Mouse (Mus musculus) liver, embryonic 14.5 days (tissue): Measurements from ENCODE around the gene Baz1b. TPM values are rescaled to one million over a fixed set of nuclear protein-coding genes. Genes with fewer than 3 reads are reported as not detected.

Experiments used
- ATAC-seq: fragments of 200-750 bp; cut with Nextera tagmentation; 2 replicates; pipeline ENCODE4 v1.8.0; 2017; ENCODE audit warnings: moderate number of reproducible peaks, mild to moderate bottlenecking, moderate library complexity; ENCODE audit not compliant: insufficient read depth
- DNase-seq, 3 experiments: peaks; one replicate each; pipeline ENCODE4 v3.0.0-alpha.2; 2012 to 2013; ENCODE audit warnings: low read depth in 3 of 3, low spot score in 3 of 3
- H3K27ac ChIP-seq: fragments of 300-500 bp; sonication (generic); 2 replicates; pipeline ENCODE4 v1.5.1; 2014; ENCODE audit warnings: moderate library complexity, mild to moderate bottlenecking, control low read depth, inconsistent platforms
- H3K27me3 ChIP-seq: fragments of 300-500 bp; sonication (generic); 2 replicates; pipeline ENCODE4 v1.6.1; 2014; ENCODE audit warnings: mild to moderate bottlenecking, low read length, moderate library complexity; ENCODE audit not compliant: control insufficient read depth, insufficient read depth
- H3K36me3 ChIP-seq: fragments of 300-500 bp; sonication (generic); replicated peaks from 2 replicates; pipeline ENCODE4 v1.6.1; 2014; ENCODE audit warnings: low read depth; ENCODE audit not compliant: control insufficient read depth, insufficient read depth
- H3K4me1 ChIP-seq, 2 experiments: fragments of 200-500 bp in 1 of 2; fragments of 300-500 bp in 1 of 2; sonication (generic) in 1 of 2; replicated peaks; 2 replicates each; pipeline ENCODE4 v1.6.1; 2012 to 2014; ENCODE audit warnings: antibody characterized with exemption in 1 of 2, inconsistent platforms in 1 of 2, low read length in 1 of 2; ENCODE audit not compliant: control insufficient read depth in 2 of 2, insufficient read depth in 2 of 2
- H3K4me2 ChIP-seq: fragments of 300-500 bp; sonication (generic); 2 replicates; pipeline ENCODE4 v1.6.1; 2014; ENCODE audit warnings: low read depth, mild to moderate bottlenecking, control low read depth, moderate library complexity
- H3K4me3 ChIP-seq, 2 experiments: fragments of 200-500 bp in 1 of 2; fragments of 300-500 bp in 1 of 2; sonication (generic) in 1 of 2; 2 replicates each; pipeline ENCODE4 v1.5.1; 2012 to 2014; ENCODE audit warnings: low read depth in 2 of 2, low read length in 2 of 2, mild to moderate bottlenecking in 2 of 2, control low read depth in 1 of 2, inconsistent platforms in 1 of 2, moderate library complexity in 1 of 2; ENCODE audit not compliant: insufficient read depth in 1 of 2
- H3K9ac ChIP-seq: fragments of 300-500 bp; sonication (generic); replicated peaks from 2 replicates; pipeline ENCODE4 v1.6.1; 2014; ENCODE audit warnings: mild to moderate bottlenecking, control low read depth, moderate library complexity
- H3K9me3 ChIP-seq: fragments of 300-500 bp; sonication (generic); 2 replicates; pipeline ENCODE4 v1.6.1; 2016; ENCODE audit warnings: low read length, mixed read lengths; ENCODE audit not compliant: control insufficient read depth
- CTCF ChIP-seq: IDR thresholded peaks from 2 replicates; pipeline ENCODE4 v1.5.1; 2016; ENCODE audit warnings: antibody characterized with exemption, low read depth, control low read depth
- EP300 ChIP-seq: IDR thresholded peaks from 2 replicates; pipeline ENCODE4 v1.6.1; 2016; ENCODE audit warnings: antibody characterized with exemption, low read depth
- WGBS: fragments of 180-500 bp; shearing (Covaris S2); extraction: QIAGEN DNeasy Blood & Tissue Kit; methylation state at CpG from one replicate; pipeline ENCODE4 v1.1.7; 2014; ENCODE audit not compliant: insufficient replicate concordance; 5-methylcytosine and 5-hydroxymethylcytosine counted together
- polyA plus RNA-seq, 2 experiments: library from polyadenylated mRNA; depleted of rRNA in 1 of 2; stranded (reverse) in 1 of 2; unstranded in 1 of 2; fragments of >200 nt; fragmentation: Nextera tagmentation in 1 of 2; extraction: Ambion mirVana in 1 of 2; gene quantifications; 2 replicates each; pipeline versions ENCODE4 v1.2.1 to v1.2.3; 2012 to 2014

Baz1b gene
- polyA plus RNA-seq, 2 experiments = 18.2 to 20.7 TPM

DNA sequence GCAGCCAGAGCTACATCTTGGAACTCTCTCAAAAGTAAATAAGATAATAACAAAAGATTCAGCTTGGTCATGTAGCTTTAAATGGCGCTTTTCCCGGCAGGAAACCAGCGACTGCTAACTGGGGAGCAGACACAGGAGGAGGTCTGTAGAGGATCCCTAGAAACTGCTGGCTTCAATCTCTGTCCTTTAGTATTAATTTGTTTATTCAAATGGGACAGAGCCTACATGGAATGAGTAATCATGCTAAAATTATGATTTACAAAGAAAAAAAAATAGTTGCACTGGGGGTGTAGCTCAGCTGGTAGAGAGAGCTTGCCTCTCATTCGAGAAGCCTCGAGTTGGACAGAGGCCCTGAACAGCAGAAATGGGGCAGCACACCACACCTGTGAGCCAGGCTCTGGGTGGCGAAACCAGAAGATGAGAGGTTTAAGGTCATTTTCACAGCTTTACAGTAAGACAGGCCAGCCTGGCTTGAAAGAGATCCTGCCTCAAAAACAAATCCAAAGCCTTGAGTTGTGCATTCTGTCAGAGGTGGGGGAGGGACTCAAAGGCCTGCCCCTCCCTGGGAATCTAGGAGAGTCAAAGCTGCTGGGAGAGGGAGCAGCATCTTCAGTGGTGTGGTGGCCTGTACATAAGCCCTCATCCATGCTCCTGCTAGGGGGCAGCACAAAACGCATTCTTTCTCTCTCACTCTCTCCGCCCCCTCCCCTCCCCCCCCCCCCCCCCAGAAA, 3.8 kb upstream of the Baz1b start:
- DNase-seq (no peak), ATAC-seq (no peak)
- Histone ChIP-seq H3K36me3 (peaks cover 27% of the 10 kb centered on the region), H3K4me2 (no peak overlapping the region), H3K4me3 (no peak overlapping the region), H3K4me1 (peaks cover 6% of the 10 kb centered on the region in 2 experiments), H3K27ac (no peak overlapping the region), H3K27me3 (no peaks in the 10 kb centered on the region), H3K9me3 (no peaks in the 10 kb centered on the region), H3K9ac (no peak overlapping the region)
- TF ChIP-seq CTCF (peak; percentile 23), EP300 (no peak)
- 52% methylated on average over 8 of the region's 8 CpGs for WGBS

DNA sequence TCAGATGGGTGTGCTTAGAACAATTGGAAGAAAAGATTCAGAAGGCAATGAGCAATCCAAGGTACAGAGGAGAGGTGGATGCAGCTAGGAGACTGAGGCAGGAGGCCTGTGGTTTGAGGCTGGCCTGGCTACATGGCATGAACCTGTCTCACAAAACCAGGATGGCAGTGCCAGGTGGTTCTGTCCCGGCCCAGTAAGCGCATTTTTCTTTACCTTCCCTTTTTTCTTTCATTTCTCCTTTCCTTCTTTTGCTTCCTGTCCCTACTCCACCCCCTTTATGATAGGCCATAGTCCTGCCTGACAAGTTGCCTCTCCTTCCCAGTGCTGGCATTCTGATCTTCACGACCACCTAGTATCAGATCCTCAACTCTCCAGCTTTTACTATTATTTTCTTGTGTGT, 2.0 kb upstream of the Baz1b start:
- peaks cover 24% of the 10 kb centered on the region for H3K36me3 ChIP-seq
- no peak overlapping the region for H3K27ac ChIP-seq
- no peak overlapping the region for H3K9ac ChIP-seq
- H3K4me2 ChIP-seq = no peak overlapping the region
- no peaks in the 10 kb centered on the region for H3K27me3 ChIP-seq
- no peak overlapping the region for H3K4me3 ChIP-seq
- TF ChIP-seq CTCF (no peak), EP300 (no peak)
- peaks cover 12 to 15% of the 10 kb centered on the region in 2 experiments for H3K4me1 ChIP-seq
- 77% methylated on average over 3 of the region's 3 CpGs for WGBS
- no peaks in the 10 kb centered on the region for H3K9me3 ChIP-seq
- ATAC-seq (no peak), DNase-seq (no peak)

DNA sequence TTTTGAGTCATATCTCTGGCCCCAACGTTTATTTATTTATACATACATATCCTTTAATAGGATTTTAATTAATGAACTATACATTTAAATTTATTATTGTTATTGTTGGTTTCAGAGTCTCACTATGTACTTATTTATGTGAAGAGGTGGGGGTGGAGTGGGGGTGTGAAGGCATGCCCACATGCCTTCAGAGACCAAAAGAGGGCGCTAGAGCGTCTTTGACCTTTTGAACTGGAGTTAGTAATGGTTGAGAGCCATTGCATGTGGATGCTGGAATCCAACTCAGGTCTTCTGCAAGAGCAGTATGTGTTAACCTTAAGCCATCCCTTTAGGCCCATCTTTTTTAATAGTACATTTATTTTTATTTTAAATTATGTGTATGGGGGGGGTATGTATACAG, 1.5 kb upstream of the Baz1b start:
- Histone ChIP-seq H3K27ac (peak overlapping the region; percentile 69; the same call in 1 of the 2 replicates), H3K4me1 (peaks cover 12 to 15% of the 10 kb centered on the region in 2 experiments), H3K4me2 (peak overlapping the region; percentile 80), H3K9ac (0 out of 2 replicates have a peak overlapping the region, but pooled peaks have one; percentile 34), H3K9me3 (no peaks in the 10 kb centered on the region), H3K36me3 (peaks cover 25% of the 10 kb centered on the region), H3K4me3 (no peak overlapping the region), H3K27me3 (no peaks in the 10 kb centered on the region)
- TF ChIP-seq CTCF (peak; percentile 70), EP300 (no peak)
- 33% methylated on average over 3 of the region's 3 CpGs for WGBS
- ATAC-seq (no peak), DNase-seq (peak; percentile 51 to 58 (median 54))

DNA sequence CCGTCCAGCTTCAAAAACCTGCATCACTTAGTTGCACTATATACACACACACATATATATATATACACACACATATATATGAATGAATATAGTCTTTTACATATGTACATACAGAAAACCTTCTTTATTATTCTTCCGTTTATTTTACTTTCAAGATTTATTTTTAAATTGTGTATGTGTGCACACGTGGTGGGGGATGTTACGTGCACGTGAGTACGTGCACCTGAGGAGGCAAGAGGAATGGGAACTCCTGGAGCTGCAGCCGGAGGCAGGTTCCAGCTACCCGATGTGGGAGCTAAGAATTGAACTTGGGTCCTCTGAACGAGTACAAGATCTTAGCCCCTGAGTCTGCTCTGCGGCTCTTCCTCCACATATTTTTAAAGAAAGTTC, 838 bp upstream of the Baz1b start:
- Histone ChIP-seq H3K36me3 (peaks cover 24% of the 10 kb centered on the region), H3K4me3 (peak overlapping the region; percentile 87 to 89), H3K27me3 (no peaks in the 10 kb centered on the region), H3K27ac (peak overlapping the region; percentile 69), H3K4me2 (peak overlapping the region; percentile 80), H3K9me3 (no peaks in the 10 kb centered on the region), H3K4me1 (peaks cover 12 to 15% of the 10 kb centered on the region in 2 experiments), H3K9ac (peak overlapping the region; percentile 61)
- no peak for ATAC-seq
- DNase-seq = no peak
- 18% methylated on average over 10 of the region's 10 CpGs for WGBS
- TF ChIP-seq EP300 (no peak), CTCF (no peak)

DNA sequence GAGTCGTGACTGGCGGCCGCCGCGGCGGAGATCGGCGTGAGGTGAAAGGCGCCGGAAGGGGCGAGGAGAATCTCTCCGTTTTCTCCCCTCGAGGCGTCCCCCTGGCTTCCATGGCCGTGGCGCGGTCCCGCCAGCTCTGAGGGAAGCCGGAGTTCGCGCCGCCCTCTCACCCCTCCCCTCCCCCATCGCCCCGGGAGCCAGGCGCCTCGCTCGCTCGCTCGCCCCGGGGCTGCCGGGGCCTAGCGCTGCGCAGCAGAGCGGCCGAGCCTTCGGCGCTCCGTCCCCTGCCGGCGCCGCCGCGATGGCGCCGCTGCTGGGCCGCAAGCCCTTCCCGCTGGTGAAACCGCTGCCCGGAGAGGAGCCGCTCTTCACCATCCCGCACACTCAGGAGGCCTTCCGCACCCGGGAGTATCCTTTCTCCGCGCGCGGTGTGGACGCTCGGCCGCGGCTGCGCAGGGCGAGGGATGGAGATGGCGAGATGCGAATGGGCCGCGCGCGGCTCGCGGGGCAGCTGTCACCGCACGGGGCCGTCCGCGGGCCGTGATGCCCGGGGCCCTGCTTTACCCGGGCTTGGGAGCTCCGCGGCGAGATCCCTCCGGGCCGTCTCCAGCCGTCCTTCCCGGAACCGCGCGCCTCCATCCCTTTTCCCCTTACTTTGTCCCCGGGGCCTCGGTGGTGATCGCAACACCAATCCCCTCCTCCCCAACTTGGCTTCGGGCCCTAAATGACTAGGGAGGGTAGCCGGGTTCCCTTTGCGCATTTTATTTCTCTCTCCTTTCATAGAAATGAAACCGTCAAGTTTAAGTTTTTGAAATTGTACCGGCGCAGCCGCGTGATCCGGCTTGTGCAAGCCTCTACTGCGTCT, 517 bp downstream of the Baz1b start:
- no peaks in the 10 kb centered on the region for H3K9me3 ChIP-seq
- TF ChIP-seq CTCF (no peak), EP300 (no peak)
- peaks cover 12 to 15% of the 10 kb centered on the region in 2 experiments for H3K4me1 ChIP-seq
- peak in 2 of 3 experiments; percentile 50 to 57 for DNase-seq
- no peaks in the 10 kb centered on the region for H3K27me3 ChIP-seq
- peak overlapping the region; percentile 87 for H3K27ac ChIP-seq
- peak overlapping the region; percentile 80 to 89 for H3K4me3 ChIP-seq
- ATAC-seq = peak; percentile 73
- H3K9ac ChIP-seq = peak overlapping the region; percentile 86
- WGBS = under 1% methylated on average over 99 of the region's 102 CpGs
- H3K36me3 ChIP-seq = peaks cover 28% of the 10 kb centered on the region
- peak overlapping the region; percentile 75 for H3K4me2 ChIP-seq
